Comparison of ENCODE assay signal across 17 mouse cellular contexts in the genomic region with DNA sequence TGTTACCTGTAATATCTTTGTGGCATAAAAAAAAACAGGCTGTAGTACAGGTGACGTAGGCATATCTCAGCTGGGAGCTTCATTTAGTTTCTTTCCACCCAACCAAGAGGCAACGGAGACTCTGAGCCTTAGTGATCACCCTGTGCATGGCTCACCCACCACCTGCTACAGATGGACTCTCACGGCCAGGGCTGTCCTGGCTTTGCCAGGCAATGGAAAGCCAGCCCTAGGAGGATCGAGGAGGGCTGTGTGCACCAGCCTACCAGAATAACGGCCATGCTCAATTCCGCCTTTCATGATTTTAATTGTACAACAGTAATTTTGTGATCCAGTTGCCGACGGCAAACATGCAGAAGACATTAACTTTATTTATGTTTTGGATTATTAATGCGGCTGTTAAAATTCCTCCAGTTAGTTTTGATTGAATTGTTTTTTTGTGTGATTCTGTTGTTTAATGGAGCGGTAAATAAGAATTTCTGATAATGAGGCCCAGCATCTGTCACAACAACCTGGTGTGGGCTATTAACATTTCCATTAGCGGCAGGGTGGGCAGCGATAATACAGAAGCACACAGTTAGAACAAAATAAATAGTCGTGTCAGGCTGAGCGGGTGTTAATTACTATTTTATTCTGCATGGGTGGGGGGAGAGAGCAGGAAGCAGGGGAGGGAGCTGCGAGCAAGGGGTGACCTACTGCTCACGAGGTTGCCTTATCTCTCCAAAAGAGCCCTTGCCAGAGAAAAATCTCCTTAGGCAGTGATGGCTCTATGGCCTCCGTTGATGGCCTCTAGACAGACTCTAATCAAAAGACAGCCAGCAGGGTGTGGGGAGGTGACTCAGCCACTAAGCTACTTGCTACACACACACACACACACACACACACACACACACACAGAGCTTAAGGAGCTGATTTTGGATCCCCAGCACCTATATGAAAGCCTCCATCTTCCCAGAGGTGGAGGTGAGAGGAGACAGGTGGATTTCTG.
DNase-seq lines count a peak whose midpoint lies in the region; ATAC-seq lines count a peak whose summit lies in the region.
"Had no signal": no experiment of that assay in that cellular context is flagged by ENCODE, and none has a peak within 500 bp of the region (broad histone marks: within the 10 kb centered on the region; RNA-seq: fewer than 3 reads in every experiment).

No protein-coding gene starts in this region.

- no peak overlapping the region for H3K4me2 ChIP-seq in forebrain, embryonic 13.5 days
- no peak overlapping the region for H3K4me2 ChIP-seq in neural tube, embryonic 14.5 days (ENCODE audit: low read depth, low read length)
- H3K4me2 ChIP-seq in liver, embryonic 12.5 days, result no peak overlapping the region
- H3K4me2 ChIP-seq: limb, embryonic 13.5 days; liver, embryonic 15.5 days; midbrain, embryonic 15.5 days had no signal

- no peaks in the 10 kb centered on the region for H3K36me3 ChIP-seq in forebrain, embryonic 13.5 days (ENCODE audit: poor library complexity, severe bottlenecking)
- H3K36me3 ChIP-seq in neural tube, embryonic 14.5 days (ENCODE audit: control insufficient read depth, insufficient read depth, low read length), result no peaks in the 10 kb centered on the region
- no peaks in the 10 kb centered on the region for H3K36me3 ChIP-seq in liver, embryonic 12.5 days
- H3K36me3 ChIP-seq: liver, embryonic 15.5 days; midbrain, embryonic 15.5 days had no signal

- H3K9ac ChIP-seq in forebrain, embryonic 13.5 days, result no peak overlapping the region
- no peak overlapping the region for H3K9ac ChIP-seq in neural tube, embryonic 14.5 days (replicated peaks; ENCODE audit: low read depth, low read length)
- no peak overlapping the region for H3K9ac ChIP-seq in liver, embryonic 12.5 days
- H3K9ac ChIP-seq: limb, embryonic 13.5 days; liver, embryonic 15.5 days; midbrain, embryonic 15.5 days had no signal

- 0 out of 2 replicates have a peak, but pooled peaks cover 6% of the 10 kb centered on the region for H3K4me1 ChIP-seq in forebrain, embryonic 13.5 days
- H3K4me1 ChIP-seq in neural tube, embryonic 14.5 days (ENCODE audit: control insufficient read depth, insufficient read depth, low read length), result no peaks in the 10 kb centered on the region
- no peaks in the 10 kb centered on the region for H3K4me1 ChIP-seq in liver, embryonic 12.5 days
- H3K4me1 ChIP-seq: limb, embryonic 13.5 days; liver, embryonic 15.5 days; midbrain, embryonic 15.5 days had no signal

- no peaks in the 10 kb centered on the region for H3K9me3 ChIP-seq in forebrain, embryonic 13.5 days (replicated peaks)
- no peaks in the 10 kb centered on the region for H3K9me3 ChIP-seq in neural tube, embryonic 14.5 days (ENCODE audit: control insufficient read depth, low read length)
- H3K9me3 ChIP-seq in liver, embryonic 12.5 days (replicated peaks), result peaks cover 4% of the 10 kb centered on the region; the same call in 1 of the 2 replicates
- H3K9me3 ChIP-seq: limb, embryonic 13.5 days; liver, embryonic 15.5 days; midbrain, embryonic 15.5 days had no signal

- H3K4me3 ChIP-seq in forebrain, embryonic 13.5 days, result no peak overlapping the region
- H3K4me3 ChIP-seq in neural tube, embryonic 14.5 days (ENCODE audit: low read depth, low read length), result no peak overlapping the region
- no peak overlapping the region for H3K4me3 ChIP-seq in liver, embryonic 12.5 days
- H3K4me3 ChIP-seq: heart, adult 2 months; limb, embryonic 13.5 days; liver, embryonic 15.5 days; midbrain, embryonic 15.5 days had no signal

- H3K27me3 ChIP-seq in forebrain, embryonic 13.5 days, result peaks cover 11% of the 10 kb centered on the region
- H3K27me3 ChIP-seq in neural tube, embryonic 14.5 days (ENCODE audit: control insufficient read depth, insufficient read depth, low read length), result no peaks in the 10 kb centered on the region
- no peaks in the 10 kb centered on the region for H3K27me3 ChIP-seq in liver, embryonic 12.5 days (replicated peaks)
- H3K27me3 ChIP-seq: limb, embryonic 13.5 days; liver, embryonic 15.5 days; midbrain, embryonic 15.5 days had no signal

- 44% methylated on average over 17 of the region's 17 CpGs for WGBS in forebrain, embryonic 13.5 days
- 31% methylated on average over 17 of the region's 17 CpGs for WGBS in neural tube, embryonic 14.5 days
- WGBS in liver, embryonic 12.5 days (ENCODE audit: insufficient replicate concordance), result 74% methylated on average over 17 of the region's 17 CpGs

- DNase-seq in cerebellum, postnatal 14 days, result peak; percentile 59 to 65
- no peak for DNase-seq in cerebellum, adult 9-11 months
- peak; percentile 27 for DNase-seq in kidney, postnatal 14 days
- no peak for DNase-seq in kidney, adult 9 months
- DNase-seq in urinary bladder, postnatal 4 days (ENCODE audit: low spot score in 2 of 2), result no peak
- DNase-seq: adrenal gland, postnatal 14 days; heart, adult 2 months; kidney, adult 2 months; layer of hippocampus, adult 9-11 months; thymus, postnatal 4 days had no signal

- peak; percentile 33; the same call in 1 of the 2 replicates for ATAC-seq in forebrain, embryonic 13.5 days
- peak; percentile 71; the same call in 1 of the 2 replicates for ATAC-seq in neural tube, embryonic 14.5 days (ENCODE audit: low read depth)
- ATAC-seq in liver, embryonic 12.5 days, result no peak
- ATAC-seq: lung, postnatal 0 days; midbrain, embryonic 15.5 days had no signal

- no peak overlapping the region for H3K27ac ChIP-seq in forebrain, embryonic 13.5 days
- H3K27ac ChIP-seq in neural tube, embryonic 14.5 days (ENCODE audit: low read depth, low read length), result peak overlapping the region; percentile 60; the same call in 1 of the 2 replicates
- no peak overlapping the region for H3K27ac ChIP-seq in liver, embryonic 12.5 days
- H3K27ac ChIP-seq: heart, adult 2 months; limb, embryonic 13.5 days; liver, embryonic 15.5 days; midbrain, embryonic 15.5 days had no signal

Comparison
In these comparisons a context has a peak if more than half of its experiments do, and no peak if none do; other contexts are left out.
1. DNase-seq: peak in cerebellum, postnatal 14 days (2 of 2) and kidney, postnatal 14 days (single experiment); none in cerebellum, adult 9-11 months (single experiment), kidney, adult 9 months (single experiment) and urinary bladder, postnatal 4 days (0 of 2).